Comparison of ENCODE assay signal across 34 mouse cellular contexts in genomic region chr6:117790581-117790980, GRCm38 (mm10).
"Had no signal": no experiment of that assay in that cellular context is flagged by ENCODE, and none has a peak within 500 bp of the region (broad histone marks: within the 10 kb centered on the region; RNA-seq: fewer than 3 reads in every experiment).

No protein-coding gene starts in this region.

- H3K9ac ChIP-seq: heart, embryonic 12.5 days; heart, embryonic 13.5 days; heart, embryonic 15.5 days; hindbrain, embryonic 12.5 days; hindbrain, embryonic 13.5 days; hindbrain, embryonic 14.5 days; hindbrain, embryonic 15.5 days; intestine, embryonic 15.5 days; kidney, embryonic 15.5 days had no signal

- H3K4me1 ChIP-seq: heart, embryonic 10.5 days; heart, embryonic 12.5 days; heart, embryonic 13.5 days; heart, embryonic 15.5 days; hindbrain, embryonic 10.5 days; hindbrain, embryonic 12.5 days; hindbrain, embryonic 13.5 days; hindbrain, embryonic 15.5 days; kidney, embryonic 15.5 days had no signal

- H3K36me3 ChIP-seq: heart, embryonic 10.5 days; heart, embryonic 12.5 days; heart, embryonic 13.5 days; heart, embryonic 15.5 days; hindbrain, embryonic 10.5 days; hindbrain, embryonic 12.5 days; hindbrain, embryonic 13.5 days; hindbrain, embryonic 15.5 days; intestine, embryonic 15.5 days; kidney, embryonic 15.5 days had no signal

- DNase-seq: heart, postnatal 14 days; heart, postnatal 36 days; heart, postnatal 4 days; kidney, adult 11 months; kidney, adult 18-20 months; kidney, adult 2 months; kidney, adult 8-10 months; kidney, adult 9 months; kidney, postnatal 10 days; kidney, postnatal 14 days; kidney, postnatal 25 days; kidney, postnatal 36 days; kidney, postnatal 4 days; layer of hippocampus, adult 9-11 months; layer of hippocampus, postnatal 36 days had no signal

- H3K4me2 ChIP-seq: heart, embryonic 11.5 days; heart, embryonic 12.5 days; heart, embryonic 13.5 days; heart, embryonic 15.5 days; hindbrain, embryonic 12.5 days; hindbrain, embryonic 13.5 days; hindbrain, embryonic 14.5 days; hindbrain, embryonic 15.5 days; intestine, embryonic 15.5 days; kidney, embryonic 15.5 days had no signal

- H3K27ac ChIP-seq: heart, embryonic 10.5 days; heart, embryonic 13.5 days; heart, embryonic 15.5 days; hindbrain, embryonic 10.5 days; hindbrain, embryonic 12.5 days; hindbrain, embryonic 13.5 days; hindbrain, embryonic 14.5 days; hindbrain, embryonic 15.5 days; hindbrain, postnatal 0 days; intestine, embryonic 15.5 days; kidney, embryonic 15.5 days; kidney, postnatal 0 days; layer of hippocampus, adult 2 months had no signal

- H3K9me3 ChIP-seq: heart, embryonic 10.5 days; heart, embryonic 13.5 days; heart, embryonic 15.5 days; hindbrain, embryonic 10.5 days; hindbrain, embryonic 13.5 days; hindbrain, embryonic 15.5 days; kidney, embryonic 15.5 days had no signal

- H3K4me3 ChIP-seq: heart, embryonic 10.5 days; heart, embryonic 12.5 days; heart, embryonic 13.5 days; heart, embryonic 15.5 days; hindbrain, embryonic 10.5 days; hindbrain, embryonic 12.5 days; hindbrain, embryonic 13.5 days; hindbrain, embryonic 15.5 days; intestine, embryonic 15.5 days; kidney, embryonic 15.5 days; layer of hippocampus, adult 2 months had no signal

- ATAC-seq: hindbrain, embryonic 16.5 days; hindbrain, postnatal 0 days; inflammation-experienced regulatory T-cells, adult 6 months; intestine, embryonic 15.5 days; intestine, embryonic 16.5 days; intestine, postnatal 0 days had no signal

- H3K27me3 ChIP-seq: heart, embryonic 15.5 days; hindbrain, embryonic 12.5 days; hindbrain, embryonic 13.5 days; hindbrain, embryonic 15.5 days; intestine, embryonic 15.5 days; kidney, embryonic 15.5 days had no signal
